Mouse (Mus musculus): ENCODE measurements around the gene Ncmap. TPM values are rescaled to one million over a fixed set of nuclear protein-coding genes. Genes with fewer than 3 reads are reported as not detected.

Gene Ncmap
- 0.71 and 1.3 TPM in 2 replicates for total RNA-seq (2014; rRNA removed)
- polyA plus RNA-seq (2015; fragmentation: Nextera tagmentation; extraction: Ambion mirVana), result 0.98 and 1.5 TPM in 2 replicates

GRCm38 (mm10) chr4:135397991-135398390 is at the start of gene Ncmap:
Ncmap (minus strand) TSS chr4:135398227.
- no peak for ATAC-seq (ENCODE audit: low FRiP score)
- Histone ChIP-seq H3K4me2 (ENCODE audit: low read depth, low read length, poor library complexity, severe bottlenecking) (peak within 1 kb of the TSS; percentile 46), H3K27me3 (ENCODE audit: insufficient read depth, low read length) (peaks cover 27% of the 10 kb centered on the region), H3K9ac (replicated peaks; ENCODE audit: low read length, poor library complexity, severe bottlenecking) (0 out of 2 replicates have a peak within 1 kb of the TSS, but pooled peaks have one; percentile 24), H3K4me3 (ENCODE audit: low read depth, low read length) (peak within 1 kb of the TSS; percentile 27), H3K9me3 (ENCODE audit: low read length) (no peaks in the 10 kb centered on the region), H3K4me1 (ENCODE audit: insufficient read depth, low read length) (no peaks in the 10 kb centered on the region), H3K36me3 (ENCODE audit: insufficient read depth, low read length) (no peaks in the 10 kb centered on the region), H3K27ac (ENCODE audit: low read depth, low read length) (no peak within 1 kb of the TSS)
- WGBS, result under 1% methylated on average over 29 of the region's 29 CpGs
- no peak for DNase-seq (ENCODE audit: low spot score)
- TF ChIP-seq CTCF (IDR thresholded peaks at IDR 0.05), result no peak

- no peak overlapping the region for H3K9ac ChIP-seq (replicated peaks; ENCODE audit: low read length, poor library complexity, severe bottlenecking)
- H3K36me3 ChIP-seq (ENCODE audit: insufficient read depth, low read length), result no peaks in the 10 kb centered on the region
- H3K27me3 ChIP-seq (ENCODE audit: insufficient read depth, low read length), result no peaks in the 10 kb centered on the region
- no peaks in the 10 kb centered on the region for H3K4me1 ChIP-seq (ENCODE audit: insufficient read depth, low read length)
- ATAC-seq (ENCODE audit: low FRiP score), result no peak
- no peak overlapping the region for H3K4me2 ChIP-seq (ENCODE audit: low read depth, low read length, poor library complexity, severe bottlenecking)
- no peak for DNase-seq (ENCODE audit: low spot score)
- H3K9me3 ChIP-seq (ENCODE audit: low read length), result no peaks in the 10 kb centered on the region
- H3K27ac ChIP-seq (ENCODE audit: low read depth, low read length), result no peak overlapping the region
- TF ChIP-seq CTCF (IDR thresholded peaks at IDR 0.05), result no peak
- H3K4me3 ChIP-seq (ENCODE audit: low read depth, low read length), result no peak overlapping the region
- WGBS, result 84% methylated on average over 5 of the region's 5 CpGs
Observed at GRCm38 (mm10) chr4:135442473-135442872, 44.4 kb upstream of the Ncmap start.

GRCm38 (mm10) chr4:135439904-135440522 is 42.0 kb upstream of the Ncmap start:
- H3K27ac ChIP-seq (ENCODE audit: low read depth, low read length), result no peak overlapping the region
- H3K27me3 ChIP-seq (ENCODE audit: insufficient read depth, low read length), result no peaks in the 10 kb centered on the region
- DNase-seq (ENCODE audit: low spot score) (peak; percentile 38), ATAC-seq (ENCODE audit: low FRiP score) (no peak)
- H3K4me2 ChIP-seq (ENCODE audit: low read depth, low read length, poor library complexity, severe bottlenecking), result no peak overlapping the region
- no peak overlapping the region for H3K9ac ChIP-seq (replicated peaks; ENCODE audit: low read length, poor library complexity, severe bottlenecking)
- peak; percentile 74 for TF ChIP-seq CTCF (IDR thresholded peaks at IDR 0.05)
- 59% methylated on average over 9 of the region's 9 CpGs for WGBS
- H3K4me1 ChIP-seq (ENCODE audit: insufficient read depth, low read length), result no peaks in the 10 kb centered on the region
- no peaks in the 10 kb centered on the region for H3K36me3 ChIP-seq (ENCODE audit: insufficient read depth, low read length)
- no peak overlapping the region for H3K4me3 ChIP-seq (ENCODE audit: low read depth, low read length)
- no peaks in the 10 kb centered on the region for H3K9me3 ChIP-seq (ENCODE audit: low read length)

- Histone ChIP-seq H3K9me3 (ENCODE audit: low read length) (no peaks in the 10 kb centered on the region), H3K9ac (replicated peaks; ENCODE audit: low read length, poor library complexity, severe bottlenecking) (no peak overlapping the region), H3K36me3 (ENCODE audit: insufficient read depth, low read length) (no peaks in the 10 kb centered on the region), H3K27me3 (ENCODE audit: insufficient read depth, low read length) (no peaks in the 10 kb centered on the region), H3K4me3 (ENCODE audit: low read depth, low read length) (no peak overlapping the region), H3K4me2 (ENCODE audit: low read depth, low read length, poor library complexity, severe bottlenecking) (peak overlapping the region; percentile 20), H3K27ac (ENCODE audit: low read depth, low read length) (no peak overlapping the region), H3K4me1 (ENCODE audit: insufficient read depth, low read length) (no peaks in the 10 kb centered on the region)
- no peak for ATAC-seq (ENCODE audit: low FRiP score)
- 7% methylated on average over 15 of the region's 15 CpGs for WGBS
- no peak for TF ChIP-seq CTCF (IDR thresholded peaks at IDR 0.05)
- peak; percentile 9 for DNase-seq (ENCODE audit: low spot score)
Observed at GRCm38 (mm10) chr4:135439188-135439647, 41.2 kb upstream of the Ncmap start.

- no peaks in the 10 kb centered on the region for H3K36me3 ChIP-seq (ENCODE audit: insufficient read depth, low read length)
- H3K27me3 ChIP-seq (ENCODE audit: insufficient read depth, low read length), result no peaks in the 10 kb centered on the region
- ATAC-seq (ENCODE audit: low FRiP score), result no peak
- H3K4me1 ChIP-seq (ENCODE audit: insufficient read depth, low read length), result no peaks in the 10 kb centered on the region
- H3K9me3 ChIP-seq (ENCODE audit: low read length), result no peaks in the 10 kb centered on the region
- no peak for DNase-seq (ENCODE audit: low spot score)
- H3K27ac ChIP-seq (ENCODE audit: low read depth, low read length), result no peak overlapping the region
- H3K9ac ChIP-seq (replicated peaks; ENCODE audit: low read length, poor library complexity, severe bottlenecking), result no peak overlapping the region
- TF ChIP-seq CTCF (IDR thresholded peaks at IDR 0.05), result no peak
- no peak overlapping the region for H3K4me3 ChIP-seq (ENCODE audit: low read depth, low read length)
- no peak overlapping the region for H3K4me2 ChIP-seq (ENCODE audit: low read depth, low read length, poor library complexity, severe bottlenecking)
Observed at GRCm38 (mm10) chr4:135437924-135438323, 39.9 kb upstream of the Ncmap start.

GRCm38 (mm10) chr4:135436291-135436690 is 38.3 kb upstream of the Ncmap start:
- Histone ChIP-seq H3K4me3 (ENCODE audit: low read depth, low read length) (no peak overlapping the region), H3K9ac (replicated peaks; ENCODE audit: low read length, poor library complexity, severe bottlenecking) (no peak overlapping the region), H3K27ac (ENCODE audit: low read depth, low read length) (no peak overlapping the region), H3K4me1 (ENCODE audit: insufficient read depth, low read length) (no peaks in the 10 kb centered on the region), H3K36me3 (ENCODE audit: insufficient read depth, low read length) (no peaks in the 10 kb centered on the region), H3K27me3 (ENCODE audit: insufficient read depth, low read length) (no peaks in the 10 kb centered on the region), H3K4me2 (ENCODE audit: low read depth, low read length, poor library complexity, severe bottlenecking) (no peak overlapping the region), H3K9me3 (ENCODE audit: low read length) (no peaks in the 10 kb centered on the region)
- no peak for DNase-seq (ENCODE audit: low spot score)
- 61% methylated on average over 13 of the region's 13 CpGs for WGBS
- no peak for ATAC-seq (ENCODE audit: low FRiP score)
- TF ChIP-seq CTCF (IDR thresholded peaks at IDR 0.05), result no peak
